Mouse (Mus musculus) left cerebral cortex, adult 2 months (tissue): ENCODE results near the gene Glod4. TPM values are rescaled to one million over a fixed set of nuclear protein-coding genes. Genes with fewer than 3 reads are reported as not detected.

Experiments
- DNase-seq, 2 experiments: peaks; one replicate each; pipeline ENCODE4 v3.0.0; 2021 to 2022; ENCODE audit warnings: low spot score in 2 of 2, mixed read lengths in 1 of 2; ENCODE audit errors: extremely low spot score in 1 of 2
- H3K27ac ChIP-seq: fragments of 200-600 bp; 2 replicates; pipeline ENCODE4 v1.8.1; 2022
- H3K4me3 ChIP-seq: fragments of 200-600 bp; 2 replicates; pipeline ENCODE4 v1.8.1; 2022
- CTCF ChIP-seq: fragments of 200-600 bp; IDR thresholded peaks from 2 replicates; pipeline ENCODE4 v1.8.1; 2022; ENCODE audit warnings: antibody characterized with exemption, mild to moderate bottlenecking, moderate library complexity
- intact Hi-C: fragments of 180-260 bp; cut with DNase I; formaldehyde crosslinking; loops from one replicate; pipeline ENCODE4 v1.15.1; 2025
- total RNA-seq, 2 experiments: library from RNA; stranded (reverse); gene quantifications; 2 replicates each; pipeline ENCODE4 v1.2.3; 2021

Glod4 gene
- total RNA-seq, 2 experiments from 2014 or later: 48.1 to 58.1 TPM

- DNase-seq: no peak
- TF ChIP-seq CTCF: no peak
- intact Hi-C loops: no loop called here
- Histone ChIP-seq H3K4me3 (no peak overlapping the region), H3K27ac (no peak overlapping the region)
These were observed 35.7 kb upstream of the Glod4 start for GRCm38 (mm10) chr11:76278960-76279852.

DNA sequence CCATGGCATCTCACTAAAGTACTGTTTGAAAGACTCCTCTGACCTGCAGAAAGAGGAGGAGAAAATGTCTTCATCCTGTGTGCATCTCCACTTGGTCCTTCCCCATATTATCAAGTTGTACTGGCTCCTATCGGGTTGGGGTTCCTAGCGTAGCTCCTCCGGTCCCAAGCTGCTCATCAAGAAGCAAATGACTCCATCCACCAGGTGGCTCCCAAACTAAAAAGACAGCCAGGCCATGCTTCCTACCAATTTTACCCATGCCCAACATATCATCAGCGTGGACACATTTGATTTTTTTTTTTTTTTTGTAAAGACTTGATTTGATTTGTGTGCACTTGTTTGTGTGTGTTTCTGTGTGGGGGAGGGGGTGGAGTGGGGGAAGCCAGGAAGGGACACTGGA, 28.9 kb upstream of the Glod4 start:
- Histone ChIP-seq H3K4me3 (no peak overlapping the region), H3K27ac (no peak overlapping the region)
- peak; percentile 47 for TF ChIP-seq CTCF
- peak in 1 of 2 experiments; percentile 29 for DNase-seq
- intact Hi-C loops: loop anchor here (5.0 kb wide), 1 partner anchor 125 kb away; the partner anchor contains the start of gene Nxn

DNA sequence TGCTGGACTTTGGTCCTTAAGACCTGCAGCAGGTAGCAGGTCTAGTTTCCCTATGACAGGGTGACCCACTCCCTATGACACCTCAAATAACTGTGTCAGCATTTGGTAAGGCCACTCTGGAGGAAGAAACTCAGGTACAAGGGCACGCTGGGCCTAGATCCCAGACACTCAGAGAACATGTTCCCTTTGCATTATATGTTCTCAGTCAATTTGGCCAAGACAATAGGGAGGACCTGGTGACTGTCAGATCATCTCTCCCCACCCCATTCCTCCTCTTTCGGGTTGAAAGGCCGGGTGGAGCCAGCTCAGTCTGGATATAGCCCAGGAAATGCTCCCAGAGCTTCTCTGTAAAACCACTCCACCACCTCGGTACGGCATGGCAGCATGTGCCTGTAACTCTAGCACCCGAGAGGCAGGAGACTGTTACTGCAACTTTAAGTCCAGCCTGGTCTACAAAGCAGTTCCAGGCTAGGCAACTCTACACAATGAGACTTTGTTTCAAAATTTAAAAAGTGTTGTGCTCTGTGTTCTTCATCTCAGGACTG, 25.1 kb upstream of the Glod4 start:
- intact Hi-C loops: no loop called here
- Histone ChIP-seq H3K27ac (peak overlapping the region; percentile 28; the same call in 1 of the 2 replicates), H3K4me3 (no peak overlapping the region)
- TF ChIP-seq CTCF: no peak; the same call in 1 of the 2 replicates
- no peak for DNase-seq

GRCm38 (mm10) chr11:76268001-76268459, 24.5 kb upstream of the Glod4 start:
- H3K4me3 ChIP-seq: no peak overlapping the region
- intact Hi-C loops: no loop called here
- H3K27ac ChIP-seq: peak overlapping the region; percentile 28; the same call in 1 of the 2 replicates
- peak in 1 of 2 experiments; percentile 36 for DNase-seq
- TF ChIP-seq CTCF: no peak

DNA sequence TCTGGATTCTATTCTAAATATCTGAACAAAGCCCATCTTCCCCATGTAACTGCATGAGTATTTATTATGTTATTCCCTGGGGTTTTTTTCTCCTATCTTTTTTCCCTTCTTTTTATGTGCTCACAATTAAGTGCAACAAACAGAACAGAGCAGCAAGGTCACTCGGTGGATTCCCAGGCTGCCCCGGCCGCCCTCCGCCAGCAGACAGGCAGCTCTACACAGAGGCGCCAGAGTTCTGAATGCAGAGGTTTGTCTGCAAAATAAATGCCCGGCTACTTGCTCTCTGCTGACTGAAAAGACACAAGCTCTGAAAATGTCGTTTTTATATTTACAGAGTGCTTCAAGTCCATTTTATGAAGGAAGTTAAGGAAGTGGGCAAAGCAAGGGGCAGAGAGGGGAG, 24.0 kb upstream of the Glod4 start:
- no peak for TF ChIP-seq CTCF
- H3K4me3 ChIP-seq: no peak overlapping the region
- no peak overlapping the region for H3K27ac ChIP-seq
- intact Hi-C loops: no loop called here
- no peak for DNase-seq

DNA sequence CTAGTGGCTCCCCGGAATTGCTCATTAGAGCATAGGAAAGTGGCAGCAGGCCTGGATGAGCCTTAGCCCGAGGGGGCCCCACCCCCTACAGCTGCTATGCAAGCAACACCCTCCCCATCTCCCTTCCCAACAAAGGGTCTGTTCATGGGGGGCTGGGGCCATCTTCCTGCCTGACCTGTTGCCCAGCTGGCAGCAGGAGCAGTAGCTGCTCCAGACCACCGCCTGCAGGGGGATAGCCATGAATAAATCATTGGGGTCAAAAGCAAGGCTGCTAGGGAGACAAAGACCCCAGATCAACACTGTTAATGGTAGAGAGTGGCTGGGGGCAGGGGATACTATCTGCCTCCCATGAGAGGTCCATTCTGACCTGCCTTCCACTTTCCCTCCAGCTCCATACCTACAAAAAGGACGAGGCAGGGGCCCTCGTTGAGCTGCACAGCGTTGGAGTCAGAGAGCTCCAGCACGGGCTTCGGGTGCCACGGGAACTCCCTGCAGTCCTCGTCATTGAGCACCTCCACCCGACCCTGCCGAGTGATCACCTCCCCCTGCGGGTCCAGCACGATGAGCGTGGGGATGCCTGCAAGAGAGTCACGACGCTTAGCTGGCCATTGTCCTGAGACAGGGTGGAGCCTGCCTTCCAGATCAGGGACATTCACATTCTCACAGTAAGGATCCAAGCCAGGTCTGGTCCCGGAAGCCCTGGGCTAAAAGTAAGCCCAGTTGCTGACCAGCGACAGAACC, 19.3 kb upstream of the Glod4 start:
- Histone ChIP-seq H3K4me3 (no peak overlapping the region), H3K27ac (no peak overlapping the region)
- TF ChIP-seq CTCF: no peak
- no peak for DNase-seq
- intact Hi-C loops: no loop called here

DNA sequence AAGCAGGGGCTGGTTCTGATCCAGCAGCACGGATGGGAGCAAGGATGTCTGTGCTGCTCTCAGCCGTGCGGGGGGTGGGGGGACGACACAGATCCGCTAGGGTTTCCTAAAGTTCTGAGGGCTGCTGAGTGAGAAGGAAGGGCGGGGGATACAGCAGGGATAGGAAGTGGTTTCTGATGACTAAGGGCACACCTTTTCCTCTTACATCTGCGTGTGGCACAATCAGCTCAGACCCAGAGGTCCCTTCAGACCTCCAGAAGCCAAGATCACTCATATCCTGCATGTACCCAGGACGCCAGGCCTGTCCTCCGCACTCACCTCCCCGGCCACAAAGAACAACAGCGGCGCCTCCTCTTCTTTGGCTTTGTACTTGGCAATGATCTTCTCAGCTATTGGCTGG, 17.7 kb upstream of the Glod4 start:
- no peak for TF ChIP-seq CTCF
- no peak for DNase-seq
- no peak overlapping the region for H3K4me3 ChIP-seq
- no peak overlapping the region for H3K27ac ChIP-seq
- intact Hi-C loops: no loop called here

DNA sequence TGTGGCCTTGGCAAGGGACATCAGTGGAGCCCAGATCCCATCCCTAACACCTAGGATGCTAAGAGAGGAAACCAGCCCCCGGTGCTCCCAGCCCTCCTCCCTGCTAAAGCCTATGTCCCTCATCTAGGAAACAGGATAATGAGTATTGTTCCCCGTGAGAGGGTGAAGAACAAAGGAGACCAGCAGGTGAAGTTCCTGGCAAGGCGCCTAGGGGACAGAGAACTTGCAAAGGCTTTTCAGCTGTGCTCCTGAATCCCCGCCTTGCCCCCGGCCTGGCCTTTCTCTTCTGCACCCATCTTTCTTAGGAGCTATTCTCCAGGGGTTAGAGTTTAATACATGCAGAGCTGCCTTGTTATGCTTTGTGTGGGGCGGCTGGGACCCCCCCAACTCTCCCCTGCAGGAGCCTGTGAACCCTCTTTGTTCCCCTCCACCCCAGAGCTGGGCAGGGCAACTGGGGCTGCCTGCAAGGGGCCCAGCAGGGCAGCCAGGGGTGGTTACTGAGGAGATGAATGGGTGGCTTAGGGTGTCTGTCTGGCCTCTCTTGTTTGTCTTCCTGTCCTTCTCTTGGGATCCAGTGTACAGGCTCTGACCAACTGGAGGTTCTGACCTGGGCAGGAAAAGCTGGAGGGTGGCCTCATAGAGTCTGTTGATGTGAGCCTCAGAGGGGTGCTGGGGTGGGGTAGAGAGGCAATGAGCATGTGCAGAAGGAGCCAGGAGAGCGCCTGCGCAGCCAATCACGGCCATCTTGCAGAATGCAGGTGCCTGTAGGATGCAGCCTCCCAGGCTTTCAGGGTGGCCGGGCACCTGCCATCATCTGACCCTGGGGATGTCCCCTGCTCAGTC, 16.9 kb upstream of the Glod4 start:
- intact Hi-C loops: no loop called here
- DNase-seq: no peak
- TF ChIP-seq CTCF: no peak
- Histone ChIP-seq H3K27ac (no peak overlapping the region), H3K4me3 (no peak overlapping the region)

GRCm38 (mm10) chr11:76258511-76258910, 15.0 kb upstream of the Glod4 start:
- no peak for DNase-seq
- no peak overlapping the region for H3K27ac ChIP-seq
- no peak for TF ChIP-seq CTCF
- intact Hi-C loops: loop anchor here (5.0 kb wide), 1 partner anchor 54 kb away; no protein-coding TSS in a partner anchor
- no peak overlapping the region for H3K4me3 ChIP-seq

- Histone ChIP-seq H3K4me3 (no peak overlapping the region), H3K27ac (no peak overlapping the region)
- no peak for DNase-seq
- intact Hi-C loops: loop anchor here (5.0 kb wide), 1 partner anchor 55 kb away; no protein-coding TSS in a partner anchor
- TF ChIP-seq CTCF: no peak
These were observed 13.9 kb upstream of the Glod4 start for GRCm38 (mm10) chr11:76257386-76257785.

DNA sequence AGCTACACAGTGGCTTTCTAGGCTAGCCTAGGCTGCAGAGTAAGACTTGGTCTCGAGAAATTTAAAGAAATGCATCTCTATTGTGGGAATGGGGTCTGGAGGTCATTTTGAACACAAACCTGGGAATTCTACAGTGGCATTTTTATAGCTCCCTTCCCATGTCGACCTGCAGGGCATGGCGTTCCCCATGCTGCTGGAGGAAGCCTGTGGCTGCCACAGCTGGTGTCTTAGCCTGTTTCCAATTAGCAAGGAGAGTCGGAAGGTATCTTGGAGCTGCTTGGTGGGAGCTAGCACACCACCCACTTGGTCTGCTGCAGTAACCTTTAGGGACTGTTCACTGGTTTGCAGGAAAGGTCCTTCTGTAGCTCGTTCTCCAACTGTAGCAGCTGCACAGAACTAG, 12.6 kb upstream of the Glod4 start:
- Histone ChIP-seq H3K4me3 (no peak overlapping the region), H3K27ac (no peak overlapping the region)
- no peak for TF ChIP-seq CTCF
- DNase-seq: no peak
- intact Hi-C loops: loop anchor here (5.0 kb wide), 1 partner anchor 56 kb away; no protein-coding TSS in a partner anchor
